Mouse (Mus musculus): Measurements from ENCODE around the gene Cnp. TPM values are rescaled to one million over a fixed set of nuclear protein-coding genes. Genes with fewer than 3 reads are reported as not detected.

Cnp gene
- polyA plus RNA-seq, 1 experiment from 2014 or later, result 23.7 TPM

DNA sequence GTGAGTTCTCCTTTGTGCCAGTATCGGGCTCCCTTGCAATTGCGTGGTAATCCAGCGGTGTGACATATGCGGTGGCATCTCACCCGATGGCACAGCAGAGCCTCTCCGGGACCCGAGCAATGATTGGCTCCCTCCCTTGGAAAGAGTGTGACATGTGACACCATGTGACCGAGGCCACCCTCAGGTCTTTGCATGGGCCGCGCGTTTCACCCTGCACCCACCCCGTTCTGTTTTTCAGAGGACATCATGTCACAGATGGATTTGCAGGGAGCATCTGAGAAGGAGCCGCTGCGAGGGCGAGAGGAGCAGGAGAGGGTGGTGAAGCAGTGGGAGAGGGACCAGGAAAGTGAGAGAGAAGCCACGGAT is 3.5 kb upstream of the Cnp start:
- TF ChIP-seq CTCF (IDR thresholded peaks at IDR 0.05; ENCODE audit: low read depth), result no peak
- H3K27me3 ChIP-seq (ENCODE audit: insufficient read depth, low read length), result no peaks in the 10 kb centered on the region; the same call in 1 of the 2 replicates
- 8% methylated on average over 16 of the region's 16 CpGs for WGBS

DNA sequence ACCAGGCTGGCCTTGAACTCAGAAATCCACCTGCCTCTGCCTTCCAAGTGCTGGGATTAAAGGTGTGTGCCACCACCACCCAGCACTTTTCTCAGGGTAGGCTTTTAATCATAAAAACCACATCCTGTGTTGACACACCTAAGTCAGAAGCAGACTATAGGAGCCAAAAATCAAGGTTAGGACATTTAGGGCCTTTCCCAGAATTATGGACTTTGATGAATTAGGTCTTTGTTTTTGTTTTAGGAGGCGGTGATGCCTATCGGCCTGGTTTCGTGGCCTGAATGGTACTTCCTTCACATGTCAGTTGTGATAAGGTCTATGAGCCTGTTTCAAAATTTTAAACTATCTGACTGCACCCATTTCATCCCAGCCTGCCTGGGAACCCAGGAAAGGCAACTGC is 516 bp upstream of the Cnp start:
- TF ChIP-seq CTCF (IDR thresholded peaks at IDR 0.05; ENCODE audit: low read depth), result no peak
- ATAC-seq (replicated peaks; ENCODE audit: low FRiP score, low read depth), result no peak
- Histone ChIP-seq H3K9me3 (replicated peaks; ENCODE audit: low read length) (no peaks in the 10 kb centered on the region), H3K4me3 (replicated peaks; ENCODE audit: low read depth, low read length) (no peak overlapping the region), H3K4me1 (replicated peaks; ENCODE audit: insufficient read depth, low read length) (0 out of 2 replicates have a peak, but pooled peaks cover 7% of the 10 kb centered on the region), H3K27ac (no peak overlapping the region), H3K4me2 (ENCODE audit: low read length) (no peak overlapping the region), H3K36me3 (ENCODE audit: insufficient read depth, low read length) (no peaks in the 10 kb centered on the region), H3K27me3 (ENCODE audit: insufficient read depth, low read length) (no peaks in the 10 kb centered on the region; the same call in 1 of the 2 replicates), H3K9ac (ENCODE audit: low read depth, low read length) (no peak overlapping the region)
- 61% methylated on average over 3 of the region's 3 CpGs for WGBS
- no peak for DNase-seq (ENCODE audit: low spot score)

More for the DNA sequence above, 3.5 kb upstream of the Cnp start:
- H3K36me3 ChIP-seq (ENCODE audit: insufficient read depth, low read length), result no peaks in the 10 kb centered on the region
- H3K4me2 ChIP-seq (ENCODE audit: low read length), result peak overlapping the region; percentile 43
- no peaks in the 10 kb centered on the region for H3K9me3 ChIP-seq (replicated peaks; ENCODE audit: low read length)
- peak overlapping the region; percentile 13; the same call in 1 of the 2 replicates for H3K4me3 ChIP-seq (replicated peaks; ENCODE audit: low read depth, low read length)
- H3K9ac ChIP-seq (ENCODE audit: low read depth, low read length), result peak overlapping the region; percentile 40; the same call in 1 of the 2 replicates
- no peak for ATAC-seq (replicated peaks; ENCODE audit: low FRiP score, low read depth)
- no peak for DNase-seq (ENCODE audit: low spot score)
- no peak overlapping the region for H3K27ac ChIP-seq
- 0 out of 2 replicates have a peak, but pooled peaks cover 7% of the 10 kb centered on the region for H3K4me1 ChIP-seq (replicated peaks; ENCODE audit: insufficient read depth, low read length)

DNA sequence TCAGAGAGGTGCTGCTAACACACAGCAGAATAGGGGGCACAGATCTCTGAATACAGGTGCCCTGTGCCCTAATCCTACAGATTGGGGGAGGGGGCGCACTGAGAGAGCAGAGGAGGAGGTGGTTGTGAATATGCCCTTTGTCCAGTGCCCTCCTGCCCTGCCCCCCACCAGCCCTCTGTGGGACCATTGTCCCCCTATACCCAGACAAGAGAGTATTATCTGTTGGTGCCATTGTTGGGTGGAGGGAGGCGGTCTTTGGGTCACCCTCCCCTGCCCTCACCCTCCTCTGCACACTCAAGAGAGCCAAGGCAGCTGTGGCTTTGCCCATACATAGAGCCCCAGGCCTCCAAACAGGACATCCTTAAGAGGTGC is 766 bp downstream of the Cnp start:
- H3K9me3 ChIP-seq (replicated peaks; ENCODE audit: low read length), result no peaks in the 10 kb centered on the region
- peaks cover 7% of the 10 kb centered on the region; the same call in 1 of the 2 replicates for H3K36me3 ChIP-seq (ENCODE audit: insufficient read depth, low read length)
- ATAC-seq (replicated peaks; ENCODE audit: low FRiP score, low read depth) (no peak), DNase-seq (ENCODE audit: low spot score) (no peak)
- peak overlapping the region; percentile 73 for H3K4me2 ChIP-seq (ENCODE audit: low read length)
- H3K4me3 ChIP-seq (replicated peaks; ENCODE audit: low read depth, low read length), result peak overlapping the region; percentile 60
- H3K27me3 ChIP-seq (ENCODE audit: insufficient read depth, low read length), result no peaks in the 10 kb centered on the region; the same call in 1 of the 2 replicates
- 0 out of 2 replicates have a peak, but pooled peaks cover 7% of the 10 kb centered on the region for H3K4me1 ChIP-seq (replicated peaks; ENCODE audit: insufficient read depth, low read length)
- TF ChIP-seq CTCF (IDR thresholded peaks at IDR 0.05; ENCODE audit: low read depth), result no peak
- H3K9ac ChIP-seq (ENCODE audit: low read depth, low read length), result 0 out of 2 replicates have a peak overlapping the region, but pooled peaks have one; percentile 46
- no peak overlapping the region for H3K27ac ChIP-seq
- WGBS, result 60% methylated on average over 2 of the region's 2 CpGs

DNA sequence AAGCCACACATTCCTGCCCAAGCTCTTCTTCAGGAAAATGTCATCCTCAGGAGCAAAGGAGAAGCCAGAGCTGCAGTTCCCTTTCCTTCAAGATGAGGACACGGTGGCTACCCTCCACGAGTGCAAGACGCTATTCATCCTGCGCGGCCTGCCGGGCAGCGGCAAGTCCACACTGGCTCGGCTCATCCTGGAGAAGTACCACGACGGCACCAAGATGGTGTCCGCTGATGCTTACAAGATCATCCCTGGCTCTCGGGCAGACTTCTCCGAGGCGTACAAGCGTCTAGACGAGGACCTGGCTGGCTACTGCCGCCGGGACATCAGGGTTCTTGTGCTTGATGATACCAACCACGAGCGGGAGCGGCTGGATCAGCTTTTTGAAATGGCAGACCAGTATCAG is 1.6 kb downstream of the Cnp start:
- Histone ChIP-seq H3K27me3 (ENCODE audit: insufficient read depth, low read length) (no peaks in the 10 kb centered on the region; the same call in 1 of the 2 replicates), H3K36me3 (ENCODE audit: insufficient read depth, low read length) (peaks cover 14% of the 10 kb centered on the region; the same call in 1 of the 2 replicates), H3K4me1 (replicated peaks; ENCODE audit: insufficient read depth, low read length) (0 out of 2 replicates have a peak, but pooled peaks cover under 1% of the 10 kb centered on the region), H3K27ac (no peak overlapping the region), H3K9ac (ENCODE audit: low read depth, low read length) (no peak overlapping the region), H3K4me3 (replicated peaks; ENCODE audit: low read depth, low read length) (no peak overlapping the region), H3K4me2 (ENCODE audit: low read length) (no peak overlapping the region), H3K9me3 (replicated peaks; ENCODE audit: low read length) (no peaks in the 10 kb centered on the region)
- no peak for DNase-seq (ENCODE audit: low spot score)
- no peak for TF ChIP-seq CTCF (IDR thresholded peaks at IDR 0.05; ENCODE audit: low read depth)
- ATAC-seq (replicated peaks; ENCODE audit: low FRiP score, low read depth), result no peak
- 75% methylated on average over 21 of the region's 21 CpGs for WGBS

DNA sequence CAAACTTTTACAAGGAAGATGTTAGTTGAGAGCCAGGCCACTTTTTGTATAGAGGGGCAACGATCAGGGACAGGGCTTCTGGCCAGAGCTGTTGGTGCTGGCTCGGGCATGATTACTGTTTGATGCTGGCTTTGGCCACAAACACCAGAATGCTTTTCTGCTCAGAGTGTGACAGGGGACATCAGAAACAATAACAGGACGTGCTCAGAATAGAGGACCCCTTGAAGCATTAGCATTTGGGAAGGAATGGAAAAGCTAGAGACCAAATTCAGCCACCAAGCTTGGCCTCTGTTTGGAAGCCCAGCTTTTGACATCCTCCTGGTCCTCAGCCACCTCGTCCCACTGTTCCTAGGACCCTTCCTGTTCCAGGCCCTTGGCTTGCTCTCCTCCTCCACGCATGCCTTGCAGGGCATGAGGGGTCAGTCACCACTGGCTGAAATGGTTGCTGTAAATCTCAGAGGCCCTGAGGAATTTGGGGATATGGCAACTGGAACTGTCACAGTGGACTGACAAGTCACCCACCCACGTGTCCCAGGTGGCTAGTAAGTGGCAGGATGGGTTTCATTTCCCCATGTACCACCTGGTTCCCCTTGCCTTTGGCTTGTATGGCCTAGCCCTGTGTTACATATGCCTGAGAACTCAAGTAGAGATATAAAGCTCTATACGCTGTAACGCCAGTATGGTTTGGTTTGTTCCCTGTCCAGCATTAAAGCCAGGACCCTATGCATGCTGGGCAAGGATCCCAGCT is 3.3 kb downstream of the Cnp start:
- no peaks in the 10 kb centered on the region for H3K9me3 ChIP-seq (replicated peaks; ENCODE audit: low read length)
- H3K4me3 ChIP-seq (replicated peaks; ENCODE audit: low read depth, low read length), result no peak overlapping the region
- no peaks in the 10 kb centered on the region for H3K4me1 ChIP-seq (replicated peaks; ENCODE audit: insufficient read depth, low read length)
- H3K9ac ChIP-seq (ENCODE audit: low read depth, low read length), result no peak overlapping the region
- WGBS, result 58% methylated on average over 8 of the region's 8 CpGs
- peaks cover 23% of the 10 kb centered on the region for H3K36me3 ChIP-seq (ENCODE audit: insufficient read depth, low read length)
- DNase-seq (ENCODE audit: low spot score) (no peak), ATAC-seq (replicated peaks; ENCODE audit: low FRiP score, low read depth) (no peak)
- no peak overlapping the region for H3K27ac ChIP-seq
- TF ChIP-seq CTCF (IDR thresholded peaks at IDR 0.05; ENCODE audit: low read depth), result no peak
- H3K27me3 ChIP-seq (ENCODE audit: insufficient read depth, low read length), result no peaks in the 10 kb centered on the region
- H3K4me2 ChIP-seq (ENCODE audit: low read length), result no peak overlapping the region

DNA sequence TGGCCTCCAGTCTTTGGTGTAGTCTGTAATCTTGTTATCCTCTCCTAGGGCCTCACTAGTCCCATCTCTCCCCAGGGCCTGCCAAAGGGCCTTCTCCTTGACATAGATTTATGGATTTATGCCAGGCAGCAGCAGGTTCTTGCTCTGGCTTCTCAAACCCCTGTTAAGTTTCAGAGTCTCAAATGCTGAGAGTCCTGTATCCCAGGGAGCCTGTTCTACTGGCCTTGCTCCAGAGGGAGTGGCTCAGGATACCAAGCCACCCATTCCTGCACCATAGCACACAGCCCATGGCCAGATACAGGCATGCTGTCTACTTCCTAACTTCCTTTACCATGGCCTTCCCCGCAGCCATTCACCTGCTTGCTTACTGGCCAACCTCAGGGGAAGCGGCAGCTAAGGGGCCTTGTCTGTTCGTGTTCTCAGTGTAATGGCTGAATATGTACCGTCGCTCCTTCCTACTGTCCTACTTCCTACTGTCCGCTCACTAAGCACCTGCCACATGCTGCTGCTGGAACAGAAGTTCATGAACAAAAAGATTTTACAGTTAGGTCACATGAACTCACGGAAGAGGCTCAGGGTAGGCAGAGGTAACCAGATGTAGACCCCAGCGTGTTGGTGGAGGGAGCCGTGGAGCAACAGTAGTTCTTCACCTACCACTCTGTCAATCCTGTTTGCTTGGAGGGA is 4.6 kb downstream of the Cnp start:
- H3K4me1 ChIP-seq (replicated peaks; ENCODE audit: insufficient read depth, low read length), result no peaks in the 10 kb centered on the region
- H3K4me3 ChIP-seq (replicated peaks; ENCODE audit: low read depth, low read length), result no peak overlapping the region
- no peaks in the 10 kb centered on the region for H3K27me3 ChIP-seq (ENCODE audit: insufficient read depth, low read length)
- H3K36me3 ChIP-seq (ENCODE audit: insufficient read depth, low read length), result peaks cover 35% of the 10 kb centered on the region
- no peak overlapping the region for H3K4me2 ChIP-seq (ENCODE audit: low read length)
- DNase-seq (ENCODE audit: low spot score) (no peak), ATAC-seq (replicated peaks; ENCODE audit: low FRiP score, low read depth) (no peak)
- H3K27ac ChIP-seq, result no peak overlapping the region
- H3K9ac ChIP-seq (ENCODE audit: low read depth, low read length), result no peak overlapping the region
- WGBS, result 94% methylated on average over 9 of the region's 9 CpGs
- no peak for TF ChIP-seq CTCF (IDR thresholded peaks at IDR 0.05; ENCODE audit: low read depth)
- no peaks in the 10 kb centered on the region for H3K9me3 ChIP-seq (replicated peaks; ENCODE audit: low read length)

Data from kidney, postnatal 0 days (tissue).